Mouse (Mus musculus) heart, adult 11 months (tissue): ENCODE measurements at regions not wholly inside any gene's neighbourhood (a gene's known extent, or its start where the extent isn't known, plus 50 kb on each side); places are given as distances from the start of the nearest gene placed in this dataset.

Source experiments
- DNase-seq: peaks from one replicate; pipeline ENCODE4 v3.0.0; 2022

DNA sequence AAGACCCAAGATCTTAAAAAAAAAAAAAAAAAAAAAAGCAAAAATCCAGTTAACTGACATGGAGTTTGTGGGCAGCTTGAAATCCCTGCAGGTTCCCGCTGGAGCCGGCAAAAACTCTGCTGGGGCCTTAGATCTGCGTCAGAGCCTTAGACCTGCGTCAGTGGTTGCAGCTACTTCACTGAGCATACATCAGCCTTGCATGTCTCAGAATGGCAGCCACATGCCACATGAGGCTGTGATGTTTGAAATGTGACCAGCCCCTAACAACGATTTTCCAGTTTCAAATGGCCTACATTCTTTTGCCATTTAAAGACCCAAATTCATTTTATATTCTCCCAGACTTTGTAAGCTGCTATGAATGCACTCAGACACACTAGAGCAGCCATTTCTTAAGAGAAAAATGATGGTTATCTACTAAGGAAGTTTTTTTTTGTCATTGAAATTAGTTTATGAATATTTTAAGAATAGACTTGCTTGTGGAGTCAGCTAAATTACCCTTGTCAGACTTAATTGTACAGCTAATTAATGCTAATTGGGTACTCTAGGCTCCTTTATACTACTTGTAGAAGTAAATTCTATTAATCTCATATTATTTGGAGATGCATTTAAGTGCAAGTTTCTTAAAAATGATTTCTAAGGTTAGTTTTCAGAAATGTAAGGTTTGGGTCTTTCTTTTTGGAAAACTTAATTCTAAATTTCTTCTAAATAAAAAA lies 70.8 kb downstream of the Toporsl start:
- no peak for DNase-seq

DNA sequence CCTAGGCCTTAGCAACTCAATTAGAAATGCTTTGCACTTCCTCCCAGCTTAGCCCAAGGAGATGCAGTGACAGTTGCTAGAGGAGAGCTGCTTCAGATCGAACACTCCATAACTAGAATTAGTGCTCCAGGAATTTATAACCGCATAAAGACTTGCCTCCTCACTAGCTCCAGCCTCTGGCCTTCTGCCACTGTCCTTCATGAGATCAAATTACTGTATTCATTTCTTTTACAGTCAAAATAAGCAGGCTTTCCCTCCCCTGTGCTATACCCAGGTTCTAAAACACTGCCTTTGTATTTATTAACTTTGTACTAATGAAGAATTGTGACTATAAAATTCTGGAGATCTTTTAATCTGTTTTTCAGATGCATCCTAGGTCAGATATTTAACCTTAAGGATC lies 104.8 kb upstream of the Olfr275 start:
- DNase-seq = no peak

GRCm38 (mm10) chr4:52726203-52726602 lies 88.2 kb upstream of the Olfr275 start:
- DNase-seq = peak; percentile 29

- DNase-seq = peak; percentile 73
These were observed 87.6 kb upstream of the Olfr275 start for GRCm38 (mm10) chr4:52726625-52727297.

DNA sequence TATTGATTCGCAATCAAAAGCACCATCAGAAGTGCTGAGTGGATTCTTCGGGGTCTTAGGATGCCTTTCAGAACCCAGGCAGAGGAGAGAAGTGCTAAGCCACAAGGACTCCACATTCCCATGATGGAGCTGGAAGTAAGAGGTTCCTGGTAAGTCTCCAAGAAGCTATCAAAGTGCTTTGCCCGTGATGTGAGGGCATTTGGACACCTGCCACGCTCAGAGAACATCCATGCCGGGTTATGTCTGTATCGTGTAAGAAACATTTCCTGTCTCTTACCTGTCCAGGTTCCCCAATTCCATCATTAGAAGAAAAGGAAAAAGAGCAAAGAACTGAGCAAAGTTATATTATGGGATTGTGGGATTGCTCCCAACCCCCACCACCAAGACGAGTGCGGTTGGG lies 81.3 kb upstream of the Olfr275 start:
- peak; percentile 72 for DNase-seq

DNA sequence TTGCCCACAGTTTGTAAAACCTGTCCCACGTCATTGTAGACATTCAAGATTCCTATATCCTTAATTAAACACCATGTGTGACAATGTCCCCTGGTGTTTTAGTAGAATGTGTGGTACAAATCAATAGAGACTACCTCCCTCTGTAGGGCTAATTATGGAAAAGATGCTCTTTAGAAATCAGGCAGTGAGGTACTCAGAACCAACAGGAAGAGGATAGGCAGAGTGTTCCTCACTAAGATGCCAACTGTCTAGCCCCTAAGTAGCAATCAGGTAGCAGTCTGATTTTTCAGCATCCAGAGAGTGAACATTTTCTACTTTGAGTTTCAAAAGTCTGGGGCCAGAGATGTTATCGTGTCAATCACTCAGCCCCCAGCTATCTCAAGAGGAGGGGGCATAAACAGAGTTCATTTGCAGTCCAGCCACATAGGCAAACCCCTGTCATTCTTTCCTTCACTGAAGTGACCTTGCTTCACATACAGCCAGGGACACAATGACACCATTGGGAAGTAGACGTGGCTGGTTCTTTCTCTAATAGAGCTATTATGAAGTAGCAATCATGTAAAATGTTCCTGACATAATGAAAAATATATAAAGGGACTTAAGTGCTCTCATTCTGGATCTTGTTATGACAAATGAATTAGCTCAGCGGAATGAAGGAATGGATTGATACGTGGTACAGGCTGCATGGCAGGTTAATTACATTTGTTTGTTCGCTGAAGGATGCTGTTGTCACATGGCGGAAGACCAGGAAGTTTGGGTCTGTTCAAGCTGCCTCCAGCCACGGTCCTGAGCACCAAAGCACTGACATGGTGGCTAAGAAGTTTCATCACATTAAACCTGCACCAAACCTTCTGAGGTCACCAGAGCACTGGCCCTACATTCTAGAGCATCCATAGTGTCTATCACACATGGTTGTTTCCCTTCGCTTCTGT lies 74.6 kb upstream of the Olfr275 start:
- peak; percentile 56 for DNase-seq

DNA sequence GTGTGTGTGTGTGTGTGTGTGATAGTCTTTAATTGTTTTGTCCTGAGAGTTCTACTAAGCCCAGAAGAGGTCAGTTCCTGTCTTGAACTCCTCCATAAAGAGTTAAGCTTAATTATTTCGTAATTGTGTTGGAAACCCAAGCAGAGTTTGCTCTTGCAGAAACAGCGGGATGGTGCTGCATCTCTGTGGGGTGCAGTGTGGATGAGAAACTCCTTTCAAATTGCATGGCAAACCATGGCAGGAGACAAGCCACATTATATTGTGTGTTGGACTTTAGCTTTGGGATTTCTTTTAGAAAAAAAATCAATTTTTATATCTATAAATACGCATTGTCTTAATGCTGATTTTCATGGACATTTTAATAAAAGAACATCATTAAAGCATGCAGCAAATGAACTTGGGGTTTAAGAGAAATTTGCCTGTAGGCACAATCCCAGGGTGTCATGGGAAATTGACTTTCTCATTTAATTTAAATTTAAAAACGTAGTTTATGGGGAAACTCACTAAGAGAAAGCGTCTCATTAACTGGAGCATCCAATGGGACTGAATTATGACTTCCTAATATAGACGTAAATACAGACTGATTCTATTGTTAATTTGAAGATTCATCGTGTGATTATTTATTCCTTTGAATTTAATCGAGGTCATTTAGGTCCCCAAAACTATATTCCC lies 61.4 kb upstream of the Olfr275 start:
- DNase-seq = no peak
